Comparison of ENCODE assay signal across 41 mouse cellular contexts in genomic region chr10:58294246-58294645, GRCm38 (mm10). TPM values are rescaled to one million over a fixed set of nuclear protein-coding genes. Genes with fewer than 3 reads are reported as not detected.
DNase-seq lines count a peak whose midpoint lies in the region; ATAC-seq and TF ChIP-seq lines count a peak whose summit lies in the region.
"Had no signal": no experiment of that assay in that cellular context is flagged by ENCODE, and none has a peak within 500 bp of the region (broad histone marks: within the 10 kb centered on the region; RNA-seq: fewer than 3 reads in every experiment).

No protein-coding gene starts in this region.

- intact Hi-C loops in left cerebral cortex, postnatal 25 days (cut with DNase I): loop anchor here (10.0 kb wide), 1 partner anchor 161 kb away; no protein-coding TSS in a partner anchor

- no peak overlapping the region for H3K27ac ChIP-seq in layer of hippocampus, adult 2 months
- H3K27ac ChIP-seq in forebrain, embryonic 11.5 days (ENCODE audit: low read depth, low read length): no peak overlapping the region
- H3K27ac ChIP-seq in hindbrain, embryonic 10.5 days: no peak overlapping the region
- H3K27ac ChIP-seq: embryonic facial prominence, embryonic 13.5 days; forebrain, embryonic 10.5 days; heart, adult 2 months; kidney, embryonic 15.5 days; left cerebral cortex, adult 2 months; liver, embryonic 14.5 days; macrophage had no signal

- no peak overlapping the region for H3K4me3 ChIP-seq in layer of hippocampus, adult 2 months
- no peak overlapping the region for H3K4me3 ChIP-seq in forebrain, embryonic 11.5 days (ENCODE audit: low read depth, low read length)
- H3K4me3 ChIP-seq in hindbrain, embryonic 10.5 days: no peak overlapping the region
- H3K4me3 ChIP-seq: embryonic facial prominence, embryonic 13.5 days; forebrain, embryonic 10.5 days; heart, adult 2 months; heart, embryonic 12.5 days; kidney, embryonic 15.5 days; left cerebral cortex, adult 2 months had no signal

- no peak overlapping the region for H3K4me2 ChIP-seq in forebrain, embryonic 11.5 days (ENCODE audit: low read depth, low read length, severe bottlenecking)
- H3K4me2 ChIP-seq: embryonic facial prominence, embryonic 13.5 days; heart, embryonic 12.5 days; kidney, embryonic 15.5 days; midbrain, embryonic 11.5 days had no signal

- no peaks in the 10 kb centered on the region for H3K27me3 ChIP-seq in forebrain, embryonic 11.5 days (ENCODE audit: control insufficient read depth, insufficient read depth, low read length)
- no peaks in the 10 kb centered on the region for H3K27me3 ChIP-seq in hindbrain, embryonic 10.5 days (ENCODE audit: insufficient read depth, poor library complexity, severe bottlenecking)
- H3K27me3 ChIP-seq: embryonic facial prominence, embryonic 13.5 days; heart, embryonic 12.5 days; kidney, embryonic 15.5 days; Patski had no signal

- peak; percentile 39 for DNase-seq in layer of hippocampus, adult 11-12 months (ENCODE audit: low spot score)
- no peak for DNase-seq in layer of hippocampus, postnatal 10 days (ENCODE audit: low spot score in 2 of 2)
- DNase-seq in right cerebral cortex, adult 18-20 months: peak; percentile 55
- no peak for DNase-seq in right cerebral cortex, postnatal 14 days
- DNase-seq in layer of hippocampus, adult 2 months (ENCODE audit: low spot score in 2 of 2): peak; percentile 32 to 68
- DNase-seq in left cerebral cortex, postnatal 25 days (ENCODE audit: low spot score in 2 of 2): peak; percentile 18 to 75
- DNase-seq in forebrain, embryonic 11.5 days (ENCODE audit: low spot score): no peak
- DNase-seq in hindbrain, embryonic 10.5 days (ENCODE audit: low spot score): no peak
- DNase-seq: adrenal gland, postnatal 10 days; cerebellum, adult 11 months; cerebellum, adult 9-10 months; heart, adult 2 months; kidney, adult 18-20 months; kidney, postnatal 36 days; liver; lung, adult 2 months; lung, postnatal 10 days; spleen, adult 18-20 months; thymus, adult 18-20 months; thymus, postnatal 25 days had no signal

- ATAC-seq in forebrain, embryonic 11.5 days (replicated peaks; ENCODE audit: low FRiP score): no peak
- ATAC-seq: forebrain, embryonic 16.5 days; hindbrain, embryonic 16.5 days; midbrain, embryonic 16.5 days; Patski had no signal

- H3K9me3 ChIP-seq in forebrain, embryonic 11.5 days (ENCODE audit: control insufficient read depth, low read length): no peaks in the 10 kb centered on the region
- H3K9me3 ChIP-seq in hindbrain, embryonic 10.5 days: no peaks in the 10 kb centered on the region
- H3K9me3 ChIP-seq: embryonic facial prominence, embryonic 13.5 days; forebrain, embryonic 10.5 days; heart, embryonic 12.5 days; kidney, embryonic 15.5 days had no signal

- WGBS in forebrain, embryonic 11.5 days: 92% methylated on average over 3 of the region's 3 CpGs
- 93% methylated on average over 3 of the region's 3 CpGs for WGBS in hindbrain, embryonic 10.5 days

- H3K9ac ChIP-seq in forebrain, embryonic 11.5 days (ENCODE audit: low read length): no peak overlapping the region
- H3K9ac ChIP-seq: embryonic facial prominence, embryonic 13.5 days; heart, embryonic 12.5 days; kidney, embryonic 15.5 days; liver, embryonic 14.5 days had no signal

- no peak for TF ChIP-seq CTCF in layer of hippocampus, adult 2 months (conservative IDR thresholded peaks at IDR 0.05)

- no peaks in the 10 kb centered on the region for H3K4me1 ChIP-seq in forebrain, embryonic 11.5 days (replicated peaks; ENCODE audit: control insufficient read depth, insufficient read depth, low read length)
- H3K4me1 ChIP-seq in hindbrain, embryonic 10.5 days (replicated peaks): no peaks in the 10 kb centered on the region
- H3K4me1 ChIP-seq: embryonic facial prominence, embryonic 13.5 days; forebrain, embryonic 10.5 days; heart, embryonic 12.5 days; kidney, embryonic 15.5 days had no signal

- H3K36me3 ChIP-seq in forebrain, embryonic 11.5 days (ENCODE audit: control insufficient read depth, insufficient read depth, low read length): peaks cover 2% of the 10 kb centered on the region; the same call in 1 of the 2 replicates
- peaks cover 96% of the 10 kb centered on the region for H3K36me3 ChIP-seq in hindbrain, embryonic 10.5 days

RNA-seq across cellular contexts. Expression of gene Lims1, which starts 29.0 kb away (rescaled TPM):
- total RNA-seq in layer of hippocampus, postnatal 10 days (2021): 10 to 100 TPM; 30.2 to 30.8 TPM
- 10 to 100 TPM; 20.7 to 22.6 TPM for total RNA-seq in layer of hippocampus, adult 2 months (2021)
- total RNA-seq in left cerebral cortex, postnatal 25 days (2021): 10 to 100 TPM; 23.5 to 26.7 TPM
- polyA plus RNA-seq in forebrain, embryonic 11.5 days (2014; fragmentation: Nextera tagmentation; extraction: Ambion mirVana): 73.4 and 89.2 TPM in 2 replicates
- polyA plus RNA-seq in hindbrain, embryonic 10.5 days (2016; fragmentation: Nextera tagmentation; extraction: Ambion mirVana): 89.4 and 105 TPM in 2 replicates

RNA-seq across cellular contexts. Expression of gene Gcc2, which starts 38.9 kb away (rescaled TPM):
- 10 to 100 TPM; 61.7 to 71.3 TPM for total RNA-seq in layer of hippocampus, postnatal 10 days (2021)
- 10 to 100 TPM; 75.9 to 81.9 TPM for total RNA-seq in layer of hippocampus, adult 2 months (2021)
- total RNA-seq in left cerebral cortex, postnatal 25 days (2021): 10 to 100 TPM; 84.9 to 98.4 TPM
- polyA plus RNA-seq in forebrain, embryonic 11.5 days (2014; fragmentation: Nextera tagmentation; extraction: Ambion mirVana): 45.7 and 48.0 TPM in 2 replicates
- 31.7 and 44.2 TPM in 2 replicates for polyA plus RNA-seq in hindbrain, embryonic 10.5 days (2016; fragmentation: Nextera tagmentation; extraction: Ambion mirVana)

RNA-seq across cellular contexts. Expression of gene Gm4981, which starts 57.7 kb away (rescaled TPM):
- total RNA-seq in layer of hippocampus, postnatal 10 days (2021): not detected
- not detected for total RNA-seq in layer of hippocampus, adult 2 months (2021)
- not detected for total RNA-seq in left cerebral cortex, postnatal 25 days (2021)
- not detected in 2 replicates for polyA plus RNA-seq in forebrain, embryonic 11.5 days (2014; fragmentation: Nextera tagmentation; extraction: Ambion mirVana)
- polyA plus RNA-seq in hindbrain, embryonic 10.5 days (2016; fragmentation: Nextera tagmentation; extraction: Ambion mirVana): not detected in 2 replicates
- total RNA-seq: adrenal gland, postnatal 10 days; gastrocnemius, adult 8-10 months; gastrocnemius, postnatal 4 days; heart, adult 2 months; left cerebral cortex, adult 2 months; MEL had no signal
- polyA plus RNA-seq: embryonic facial prominence, embryonic 13.5 days; forebrain, embryonic 10.5 days; forebrain, embryonic 16.5 days; heart, adult 2 months; heart, embryonic 12.5 days; heart, postnatal 0 days; hindbrain, embryonic 11.5 days; hindbrain, embryonic 16.5 days; intestine, embryonic 14.5 days; kidney, embryonic 15.5 days; limb, embryonic 11.5 days; liver, embryonic 14.5 days; lung, adult 2 months; macrophage; midbrain, embryonic 11.5 days; midbrain, embryonic 16.5 days; neural tube, embryonic 11.5 days; Patski; stomach, embryonic 16.5 days had no signal

Comparison
In these comparisons a context has a peak if more than half of its experiments do, and no peak if none do; other contexts are left out.
1. DNase-seq: peak in layer of hippocampus, adult 11-12 months (single experiment), right cerebral cortex, adult 18-20 months (single experiment), layer of hippocampus, adult 2 months (2 of 2) and left cerebral cortex, postnatal 25 days (2 of 2); none in layer of hippocampus, postnatal 10 days (0 of 2), right cerebral cortex, postnatal 14 days (single experiment), forebrain, embryonic 11.5 days (single experiment) and hindbrain, embryonic 10.5 days (single experiment).